Mouse (Mus musculus) forebrain, embryonic 14.5 days (tissue): Measurements from ENCODE around the gene Pcna. TPM values are rescaled to one million over a fixed set of nuclear protein-coding genes. Genes with fewer than 3 reads are reported as not detected.
"Not testable (repeated sequence)": the region's sequence is repeated elsewhere in the genome, so short reads cannot be mapped to it uniquely, and the experiment has no call there.

Experiments
- ATAC-seq: fragments of 200-750 bp; cut with Nextera tagmentation; 2 replicates; pipeline ENCODE4 v1.8.0; 2017; ENCODE audit warnings: mild to moderate bottlenecking, moderate library complexity
- DNase-seq: peaks from one replicate; pipeline ENCODE4 v3.0.0-alpha.2; 2015; ENCODE audit warnings: low spot score
- H3K27ac ChIP-seq: fragments of 300-500 bp; sonication (generic); 2 replicates; pipeline ENCODE4 v1.5.1; 2014; ENCODE audit warnings: low read depth, mild to moderate bottlenecking, control low read depth, low read length, moderate library complexity
- H3K27me3 ChIP-seq: fragments of 300-500 bp; sonication (generic); replicated peaks from 2 replicates; pipeline ENCODE4 v1.6.1; 2014; ENCODE audit warnings: low read length, control low read depth, mixed read lengths; ENCODE audit not compliant: control insufficient read depth, insufficient read depth
- H3K36me3 ChIP-seq: fragments of 300-500 bp; sonication (generic); 2 replicates; pipeline ENCODE4 v1.6.1; 2014; ENCODE audit warnings: low read length, control low read depth; ENCODE audit not compliant: control insufficient read depth, insufficient read depth
- H3K4me1 ChIP-seq: fragments of 300-500 bp; sonication (generic); 2 replicates; pipeline ENCODE4 v1.6.1; 2014; ENCODE audit warnings: antibody characterized with exemption, low read length, control low read depth; ENCODE audit not compliant: control insufficient read depth, insufficient read depth
- H3K4me2 ChIP-seq: fragments of 300-500 bp; sonication (generic); 2 replicates; pipeline ENCODE4 v1.6.1; 2014; ENCODE audit warnings: mild to moderate bottlenecking, control low read depth, low read length
- H3K4me3 ChIP-seq: fragments of 300-500 bp; sonication (generic); 2 replicates; pipeline ENCODE4 v1.5.1; 2014; ENCODE audit warnings: low read depth, low read length, control low read depth
- H3K9ac ChIP-seq: fragments of 300-500 bp; sonication (generic); 2 replicates; pipeline ENCODE4 v1.6.1; 2014; ENCODE audit warnings: mild to moderate bottlenecking, low read length, control low read depth, moderate library complexity
- H3K9me3 ChIP-seq: fragments of 300-500 bp; sonication (generic); replicated peaks from 2 replicates; pipeline ENCODE4 v1.6.1; 2016; ENCODE audit warnings: low read length, control low read depth, mixed read lengths; ENCODE audit not compliant: control insufficient read depth
- WGBS: fragments of 180-500 bp; shearing (Covaris S2); extraction: QIAGEN DNeasy Blood & Tissue Kit; methylation state at CpG from one replicate; pipeline ENCODE4 v1.1.7; 2014; 5-methylcytosine and 5-hydroxymethylcytosine counted together
- polyA plus RNA-seq: library from polyadenylated mRNA; unstranded; fragments of >200 nt; fragmentation: Nextera tagmentation; extraction: Ambion mirVana; gene quantifications from 2 replicates; pipeline ENCODE4 v1.2.1, GENCODE M21; 2014

The Pcna gene
- polyA plus RNA-seq, 1 experiment from 2014 or later, result 258 TPM

GRCm38 (mm10) chr2:132286376-132287076 is 33.4 kb upstream of the Pcna start:
- WGBS, result 90% methylated on average over 9 of the region's 9 CpGs
- DNase-seq (no peak), ATAC-seq (no peak)
- Histone ChIP-seq H3K4me3 (no peak overlapping the region), H3K4me1 (peaks cover 20% of the 10 kb centered on the region), H3K4me2 (no peak overlapping the region), H3K9me3 (no peaks in the 10 kb centered on the region), H3K27ac (no peak overlapping the region), H3K9ac (no peak overlapping the region), H3K27me3 (no peaks in the 10 kb centered on the region), H3K36me3 (no peaks in the 10 kb centered on the region)

DNA sequence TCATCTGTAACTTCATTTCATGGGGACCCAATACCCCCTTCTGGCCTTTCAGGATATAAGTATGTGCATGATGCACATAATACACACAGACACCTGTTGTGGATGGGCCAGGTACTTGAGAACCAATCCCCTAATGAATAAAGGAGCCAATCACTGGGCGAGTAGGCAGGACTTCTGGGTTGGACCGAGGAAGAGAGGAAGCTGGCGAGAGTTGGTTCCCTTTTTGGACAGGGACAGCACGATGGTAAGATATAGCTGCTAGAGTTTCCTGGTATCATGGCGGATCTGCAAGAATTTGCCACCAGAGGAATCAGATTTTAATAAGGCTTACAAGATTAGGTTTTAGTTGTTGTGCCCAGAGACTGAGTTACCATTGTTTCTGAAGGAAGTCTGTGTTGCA is 32.6 kb upstream of the Pcna start:
- not testable (repeated sequence) for H3K36me3 ChIP-seq, H3K9me3 ChIP-seq, H3K4me3 ChIP-seq, H3K9ac ChIP-seq, ATAC-seq, H3K27ac ChIP-seq, DNase-seq, H3K4me2 ChIP-seq, H3K27me3 ChIP-seq
- 92% methylated on average over 5 of the region's 5 CpGs for WGBS
- peaks cover 21% of the 10 kb centered on the region for H3K4me1 ChIP-seq

GRCm38 (mm10) chr2:132284492-132285139 is 31.5 kb upstream of the Pcna start:
- 87% methylated on average over 12 of the region's 12 CpGs for WGBS
- H3K27me3 ChIP-seq, result no peaks in the 10 kb centered on the region
- H3K36me3 ChIP-seq, result no peaks in the 10 kb centered on the region
- H3K4me1 ChIP-seq, result peaks cover 21% of the 10 kb centered on the region
- ATAC-seq (no peak), DNase-seq (no peak)
- H3K4me3 ChIP-seq, result no peak overlapping the region
- H3K4me2 ChIP-seq, result no peak overlapping the region
- no peaks in the 10 kb centered on the region for H3K9me3 ChIP-seq
- no peak overlapping the region; the same call in 1 of the 2 replicates for H3K27ac ChIP-seq
- H3K9ac ChIP-seq, result no peak overlapping the region

DNA sequence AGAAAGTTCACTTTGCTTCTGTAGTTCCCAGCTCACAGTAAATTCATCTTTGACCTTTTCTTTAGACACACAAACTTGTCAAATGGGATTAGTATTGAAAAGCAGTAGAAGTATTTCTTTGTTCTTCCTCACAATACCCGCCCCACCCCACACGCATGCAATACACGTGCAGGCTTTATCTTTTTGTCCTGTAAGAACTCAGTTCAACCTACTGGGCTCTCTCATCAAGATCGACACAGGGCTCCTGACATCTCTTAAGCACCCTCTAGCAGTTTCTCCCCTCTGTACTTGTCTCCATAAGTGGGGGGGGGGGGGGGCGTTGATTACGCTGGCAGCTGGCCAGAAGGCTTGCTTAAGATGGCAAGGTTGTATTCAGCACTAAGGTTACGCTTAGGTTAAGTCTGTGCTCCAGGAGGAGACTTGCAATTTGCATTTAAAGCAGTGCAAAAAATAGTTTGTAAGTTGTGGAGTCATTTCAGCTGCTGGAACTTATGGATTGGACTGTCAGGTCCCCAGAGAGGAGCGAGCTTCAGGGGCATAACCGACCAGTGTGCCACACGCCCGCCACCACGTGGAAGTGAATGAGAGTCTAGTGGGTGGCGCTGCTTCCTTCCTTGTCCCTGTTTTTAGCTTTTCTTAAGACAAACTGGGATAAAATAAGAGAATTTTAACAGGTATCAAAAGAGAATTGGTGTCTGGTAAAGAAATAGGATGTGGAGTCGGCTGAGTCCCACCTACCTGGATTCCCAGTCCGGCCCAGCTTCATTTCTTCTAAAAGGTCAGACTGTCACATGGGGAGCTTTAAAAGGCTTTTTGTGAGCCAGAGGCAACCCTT is 30.3 kb upstream of the Pcna start:
- Histone ChIP-seq H3K27me3 (no peaks in the 10 kb centered on the region), H3K9ac (no peak overlapping the region), H3K9me3 (no peaks in the 10 kb centered on the region), H3K27ac (peak overlapping the region; percentile 70; the same call in 1 of the 2 replicates), H3K4me1 (peaks cover 21% of the 10 kb centered on the region), H3K4me2 (no peak overlapping the region), H3K4me3 (no peak overlapping the region), H3K36me3 (no peaks in the 10 kb centered on the region)
- ATAC-seq (peak; percentile 58; the same call in 1 of the 2 replicates), DNase-seq (peak; percentile 34)
- 19% methylated on average over 15 of the region's 15 CpGs for WGBS

DNA sequence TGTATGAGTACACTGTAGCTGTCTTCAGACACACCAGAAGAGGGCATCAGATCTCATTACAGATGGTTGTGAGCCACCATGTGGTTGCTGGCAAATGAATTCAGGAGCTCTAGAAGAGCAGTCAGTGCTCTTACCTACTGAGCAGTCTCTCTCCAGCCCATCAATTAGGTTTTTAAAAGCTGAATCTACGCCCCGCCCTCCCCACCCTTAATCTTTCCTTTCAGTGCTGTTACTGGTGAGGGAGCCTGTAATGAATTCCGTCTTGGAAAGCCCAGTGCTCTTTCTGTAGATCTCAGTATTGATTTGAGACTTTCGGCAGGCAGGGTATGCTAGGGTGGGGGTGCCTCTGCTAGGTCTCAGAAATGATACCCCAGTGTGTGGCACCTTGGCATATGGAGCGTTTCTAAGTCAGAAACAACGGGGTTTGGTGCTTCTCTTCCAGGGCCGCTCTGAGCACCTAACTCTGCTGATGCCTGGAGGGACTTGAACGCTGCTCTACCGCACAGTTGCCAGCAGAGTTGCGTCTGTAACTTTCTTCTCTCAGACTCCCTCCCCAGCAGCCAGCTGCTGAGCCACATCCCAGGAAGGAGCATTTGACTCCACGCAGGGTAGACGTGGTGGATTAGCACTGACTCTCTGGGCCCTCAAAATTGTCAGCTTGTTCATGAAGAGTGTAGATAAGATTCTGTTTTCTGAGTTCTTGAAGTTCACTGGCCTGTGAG is 29.5 kb upstream of the Pcna start:
- Histone ChIP-seq H3K4me3 (no peak overlapping the region), H3K4me1 (peaks cover 21% of the 10 kb centered on the region), H3K27me3 (no peaks in the 10 kb centered on the region), H3K9me3 (no peaks in the 10 kb centered on the region), H3K36me3 (no peaks in the 10 kb centered on the region), H3K9ac (no peak overlapping the region), H3K4me2 (peak overlapping the region; percentile 16; the same call in 1 of the 2 replicates), H3K27ac (peak overlapping the region; percentile 70)
- DNase-seq (peak; percentile 38), ATAC-seq (peak; percentile 51)
- WGBS, result 4% methylated on average over 12 of the region's 12 CpGs

GRCm38 (mm10) chr2:132281560-132282452 is 28.7 kb upstream of the Pcna start:
- no peak overlapping the region for H3K4me3 ChIP-seq
- H3K27ac ChIP-seq, result no peak overlapping the region
- DNase-seq, result no peak
- peaks cover 21% of the 10 kb centered on the region for H3K4me1 ChIP-seq
- no peak for ATAC-seq
- H3K36me3 ChIP-seq, result no peaks in the 10 kb centered on the region
- H3K27me3 ChIP-seq, result no peaks in the 10 kb centered on the region
- 52% methylated on average over 10 of the region's 10 CpGs for WGBS
- no peak overlapping the region for H3K4me2 ChIP-seq
- H3K9me3 ChIP-seq, result no peaks in the 10 kb centered on the region
- H3K9ac ChIP-seq, result no peak overlapping the region

GRCm38 (mm10) chr2:132280518-132281120 is 27.5 kb upstream of the Pcna start:
- Histone ChIP-seq H3K4me2 (no peak overlapping the region), H3K27ac (no peak overlapping the region), H3K27me3 (no peaks in the 10 kb centered on the region), H3K4me1 (peaks cover 21% of the 10 kb centered on the region), H3K4me3 (no peak overlapping the region), H3K9me3 (no peaks in the 10 kb centered on the region), H3K36me3 (no peaks in the 10 kb centered on the region), H3K9ac (no peak overlapping the region)
- no peak for DNase-seq
- WGBS, result 95% methylated on average over 10 of the region's 10 CpGs
- no peak for ATAC-seq
